Mouse (Mus musculus): Measurements from ENCODE around the gene Mrs2.

DNA sequence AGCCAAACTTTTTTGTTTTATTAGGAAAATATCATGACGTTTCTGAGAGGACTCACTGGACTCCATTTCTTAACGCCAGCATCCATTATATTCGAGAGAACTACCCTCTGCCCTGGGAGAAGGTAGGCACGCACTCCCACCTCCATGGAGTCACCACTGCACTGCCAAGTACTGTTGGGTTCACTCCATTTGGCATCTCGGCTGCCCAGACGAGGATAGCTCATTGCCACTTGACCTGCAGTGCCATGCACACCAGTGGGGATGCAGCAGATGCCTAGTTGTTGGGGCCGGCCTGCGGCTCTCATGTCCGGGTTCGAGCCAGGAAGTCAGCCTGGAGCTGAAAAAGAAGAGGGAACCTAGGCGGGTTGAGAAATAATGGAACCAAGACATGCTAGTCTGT is 65.1 kb downstream of the Mrs2 start:
- TF ChIP-seq CTCF (IDR thresholded peaks at IDR 0.05; ENCODE audit: low read depth, low read length): no peak
- no peak for TF ChIP-seq GATA1 (IDR thresholded peaks at IDR 0.05; ENCODE audit: borderline replicate concordance, low read length)
- TF ChIP-seq GATA2 (IDR thresholded peaks at IDR 0.05; ENCODE audit: borderline replicate concordance, low read depth, low read length): no peak

All from G1E (cell line).